Mouse (Mus musculus) liver, embryonic 13.5 days (tissue): ENCODE data around the gene C130026I21Rik. TPM values are rescaled to one million over a fixed set of nuclear protein-coding genes. Genes with fewer than 3 reads are reported as not detected.
"Not testable (repeated sequence)": the region's sequence is repeated elsewhere in the genome, so short reads cannot be mapped to it uniquely, and the experiment has no call there.

Experiments used
- ATAC-seq: fragments of 200-750 bp; cut with Nextera tagmentation; 2 replicates; pipeline ENCODE4 v1.8.0; 2017; ENCODE audit warnings: low read depth, mild to moderate bottlenecking, moderate number of reproducible peaks, moderate library complexity
- DNase-seq: peaks from one replicate; pipeline ENCODE4 v3.0.0; 2022
- H3K27ac ChIP-seq: fragments of 300-500 bp; sonication (generic); 2 replicates; pipeline ENCODE4 v1.5.1; 2015; ENCODE audit warnings: moderate library complexity, mild to moderate bottlenecking, inconsistent platforms
- H3K27me3 ChIP-seq: fragments of 300-500 bp; sonication (generic); 2 replicates; pipeline ENCODE4 v1.6.1; 2015; ENCODE audit warnings: mild to moderate bottlenecking, inconsistent platforms
- H3K36me3 ChIP-seq: fragments of 300-500 bp; sonication (generic); 2 replicates; pipeline ENCODE4 v1.6.1; 2015; ENCODE audit warnings: mild to moderate bottlenecking, inconsistent platforms
- H3K4me1 ChIP-seq: fragments of 300-500 bp; sonication (generic); replicated peaks from 2 replicates; pipeline ENCODE4 v1.6.1; 2015; ENCODE audit warnings: inconsistent platforms
- H3K4me2 ChIP-seq: fragments of 300-500 bp; sonication (generic); 2 replicates; pipeline ENCODE4 v1.6.1; 2015; ENCODE audit warnings: inconsistent platforms, mild to moderate bottlenecking, moderate library complexity
- H3K4me3 ChIP-seq: fragments of 300-500 bp; sonication (generic); replicated peaks from 2 replicates; pipeline ENCODE4 v1.5.1; 2015; ENCODE audit warnings: mild to moderate bottlenecking, inconsistent platforms
- H3K9ac ChIP-seq: fragments of 300-500 bp; sonication (generic); 2 replicates; pipeline ENCODE4 v1.6.1; 2015; ENCODE audit warnings: mild to moderate bottlenecking, inconsistent platforms
- H3K9me3 ChIP-seq: fragments of 300-500 bp; sonication (generic); replicated peaks from 2 replicates; pipeline ENCODE4 v1.6.1; 2016; ENCODE audit warnings: inconsistent platforms
- WGBS: fragments of 180-500 bp; shearing (Covaris S2); methylation state at CpG from one replicate; pipeline ENCODE4 v1.1.7; 2015; ENCODE audit not compliant: insufficient replicate concordance; 5-methylcytosine and 5-hydroxymethylcytosine counted together
- polyA plus RNA-seq: library from polyadenylated mRNA; unstranded; fragments of >200 nt; fragmentation: Nextera tagmentation; extraction: Ambion mirVana; gene quantifications from 2 replicates; pipeline ENCODE4 v1.2.1, GENCODE M21; 2015

The C130026I21Rik gene
- polyA plus RNA-seq, 1 experiment from 2014 or later, result not detected

- DNase-seq, H3K27ac ChIP-seq, ATAC-seq, H3K36me3 ChIP-seq, H3K9ac ChIP-seq, H3K27me3 ChIP-seq, H3K4me3 ChIP-seq, H3K4me1 ChIP-seq, H3K4me2 ChIP-seq: not testable (repeated sequence)
- 50% methylated on average over 4 of the region's 4 CpGs for WGBS
- H3K9me3 ChIP-seq, result peaks cover 13% of the 10 kb centered on the region
Observed at GRCm38 (mm10) chr1:85239018-85239775, 31.2 kb downstream of the C130026I21Rik start.

GRCm38 (mm10) chr1:85206531-85206930 lies 63.8 kb downstream of the C130026I21Rik start:
- not testable (repeated sequence) for H3K9me3 ChIP-seq, H3K9ac ChIP-seq, H3K27ac ChIP-seq, H3K4me1 ChIP-seq, H3K36me3 ChIP-seq, H3K27me3 ChIP-seq, DNase-seq, ATAC-seq, H3K4me3 ChIP-seq, H3K4me2 ChIP-seq
- WGBS, result 35% methylated on average over 1 of the region's 2 CpGs

GRCm38 (mm10) chr1:85199523-85199922 lies 70.8 kb downstream of the C130026I21Rik start:
- H3K9ac ChIP-seq, DNase-seq, H3K27ac ChIP-seq, H3K4me2 ChIP-seq, H3K27me3 ChIP-seq, H3K4me3 ChIP-seq, H3K36me3 ChIP-seq, H3K4me1 ChIP-seq, ATAC-seq, H3K9me3 ChIP-seq: not testable (repeated sequence)
- 67% methylated on average over 3 of the region's 4 CpGs for WGBS

GRCm38 (mm10) chr1:85198647-85199350 lies 71.6 kb downstream of the C130026I21Rik start:
- H3K27ac ChIP-seq, DNase-seq, H3K4me3 ChIP-seq, H3K9ac ChIP-seq, H3K4me2 ChIP-seq, H3K4me1 ChIP-seq, H3K36me3 ChIP-seq, H3K27me3 ChIP-seq, H3K9me3 ChIP-seq, ATAC-seq: not testable (repeated sequence)

- not testable (repeated sequence) for H3K27ac ChIP-seq, H3K4me2 ChIP-seq, H3K4me1 ChIP-seq, H3K4me3 ChIP-seq, H3K27me3 ChIP-seq, ATAC-seq, H3K36me3 ChIP-seq, H3K9me3 ChIP-seq, H3K9ac ChIP-seq, DNase-seq
- WGBS, result 40% methylated on average over 4 of the region's 4 CpGs
Observed at GRCm38 (mm10) chr1:85196732-85197131, 73.6 kb downstream of the C130026I21Rik start.

GRCm38 (mm10) chr1:85193761-85194160 lies 76.6 kb downstream of the C130026I21Rik start:
- not testable (repeated sequence) for ATAC-seq

GRCm38 (mm10) chr1:85181981-85182380 lies 88.4 kb downstream of the C130026I21Rik start:
- not testable (repeated sequence) for H3K9me3 ChIP-seq, H3K9ac ChIP-seq, H3K27me3 ChIP-seq, H3K4me3 ChIP-seq, H3K27ac ChIP-seq, ATAC-seq, H3K36me3 ChIP-seq, DNase-seq, H3K4me2 ChIP-seq, H3K4me1 ChIP-seq
- WGBS, result 44% methylated on average over 2 of the region's 3 CpGs

More at GRCm38 (mm10) chr1:85193761-85194160, 76.6 kb downstream of the C130026I21Rik start:
- H3K27ac ChIP-seq, H3K4me1 ChIP-seq, H3K9ac ChIP-seq, H3K4me3 ChIP-seq, H3K9me3 ChIP-seq, H3K4me2 ChIP-seq, H3K27me3 ChIP-seq, DNase-seq, H3K36me3 ChIP-seq: not testable (repeated sequence)
- 55% methylated on average over 5 of the region's 5 CpGs for WGBS

- H3K9ac ChIP-seq, DNase-seq, H3K4me3 ChIP-seq, H3K9me3 ChIP-seq, ATAC-seq, H3K4me1 ChIP-seq, H3K4me2 ChIP-seq, H3K27me3 ChIP-seq, H3K27ac ChIP-seq, H3K36me3 ChIP-seq: not testable (repeated sequence)
- 61% methylated on average over 4 of the region's 4 CpGs for WGBS
Observed at GRCm38 (mm10) chr1:85178971-85179370, 91.4 kb downstream of the C130026I21Rik start.

- not testable (repeated sequence) for H3K4me1 ChIP-seq, H3K9me3 ChIP-seq, ATAC-seq, H3K4me2 ChIP-seq, H3K36me3 ChIP-seq, H3K27ac ChIP-seq, DNase-seq, H3K9ac ChIP-seq, H3K4me3 ChIP-seq, H3K27me3 ChIP-seq
- WGBS, result 31% methylated on average over 2 of the region's 2 CpGs
Observed at GRCm38 (mm10) chr1:85162841-85163240, 107.5 kb downstream of the C130026I21Rik start.

- not testable (repeated sequence) for H3K4me2 ChIP-seq, ATAC-seq, H3K36me3 ChIP-seq, H3K9me3 ChIP-seq, H3K27me3 ChIP-seq, H3K4me3 ChIP-seq, H3K4me1 ChIP-seq, H3K9ac ChIP-seq, DNase-seq, H3K27ac ChIP-seq
- 60% methylated on average over 4 of the region's 5 CpGs for WGBS
Observed at GRCm38 (mm10) chr1:85155151-85155550, 115.2 kb downstream of the C130026I21Rik start.

- not testable (repeated sequence) for ATAC-seq, H3K4me2 ChIP-seq
Observed at GRCm38 (mm10) chr1:85133671-85134070, 136.7 kb downstream of the C130026I21Rik start.

More at GRCm38 (mm10) chr1:85133671-85134070, 136.7 kb downstream of the C130026I21Rik start:
- H3K4me3 ChIP-seq, H3K27me3 ChIP-seq, H3K27ac ChIP-seq, H3K9me3 ChIP-seq, H3K9ac ChIP-seq, DNase-seq, H3K4me1 ChIP-seq, H3K36me3 ChIP-seq: not testable (repeated sequence)
- WGBS, result 77% methylated on average over 22 of the region's 22 CpGs
